Mouse (Mus musculus) embryonic facial prominence, embryonic 11.5 days (tissue): Measurements from ENCODE around the gene Spcs3. TPM values are rescaled to one million over a fixed set of nuclear protein-coding genes. Genes with fewer than 3 reads are reported as not detected.
"Not testable (repeated sequence)": the region's sequence is repeated elsewhere in the genome, so short reads cannot be mapped to it uniquely, and the experiment has no call there.

ENCODE experiments used
- ATAC-seq: fragments of 200-750 bp; cut with Nextera tagmentation; replicated peaks from 2 replicates; pipeline ENCODE4 v1.8.0; 2017; ENCODE audit warnings: low read depth; ENCODE audit not compliant: insufficient number of reproducible peaks, low FRiP score, low TSS enrichment
- DNase-seq: peaks from one replicate; pipeline ENCODE4 v3.0.0-alpha.2; 2015; ENCODE audit warnings: low spot score
- H3K27ac ChIP-seq: fragments of 300-500 bp; sonication (generic); replicated peaks from 2 replicates; pipeline ENCODE4 v1.5.1; 2014; ENCODE audit warnings: mild to moderate bottlenecking, low read depth, low read length, control low read depth
- H3K27me3 ChIP-seq: fragments of 300-500 bp; sonication (generic); 2 replicates; pipeline ENCODE4 v1.6.1; 2014; ENCODE audit warnings: mild to moderate bottlenecking, low read length, moderate library complexity, mixed read lengths; ENCODE audit not compliant: control insufficient read depth, insufficient read depth
- H3K36me3 ChIP-seq: fragments of 300-500 bp; sonication (generic); replicated peaks from 2 replicates; pipeline ENCODE4 v1.6.1; 2014; ENCODE audit warnings: low read depth, mild to moderate bottlenecking, low read length, moderate library complexity, mixed read lengths; ENCODE audit not compliant: control insufficient read depth, insufficient read depth
- H3K4me1 ChIP-seq: fragments of 300-500 bp; sonication (generic); 2 replicates; pipeline ENCODE4 v1.6.1; 2014; ENCODE audit warnings: low read length, mixed read lengths; ENCODE audit not compliant: control insufficient read depth, insufficient read depth
- H3K4me2 ChIP-seq: fragments of 300-500 bp; sonication (generic); 2 replicates; pipeline ENCODE4 v1.6.1; 2014; ENCODE audit warnings: low read depth, mild to moderate bottlenecking, control low read depth, low read length, moderate library complexity
- H3K4me3 ChIP-seq: fragments of 300-500 bp; sonication (generic); 2 replicates; pipeline ENCODE4 v1.5.1; 2014; ENCODE audit warnings: low read depth, low read length, control low read depth
- H3K9ac ChIP-seq: fragments of 300-500 bp; sonication (generic); replicated peaks from 2 replicates; pipeline ENCODE4 v1.6.1; 2014; ENCODE audit warnings: mild to moderate bottlenecking, control low read depth, low read length
- H3K9me3 ChIP-seq: fragments of 300-500 bp; sonication (generic); replicated peaks from 2 replicates; pipeline ENCODE4 v1.6.1; 2016; ENCODE audit warnings: mild to moderate bottlenecking, low read length, inconsistent platforms, mixed read lengths; ENCODE audit not compliant: control insufficient read depth
- WGBS: fragments of 180-500 bp; shearing (Covaris S2); extraction: QIAGEN DNeasy Blood & Tissue Kit; methylation state at CpG from one replicate; pipeline ENCODE4 v1.1.7; 2014; 5-methylcytosine and 5-hydroxymethylcytosine counted together
- polyA plus RNA-seq: library from polyadenylated mRNA; unstranded; fragments of >200 nt; fragmentation: Nextera tagmentation; extraction: Ambion mirVana; gene quantifications from 2 replicates; pipeline ENCODE4 v1.2.1, GENCODE M21; 2014

Gene Spcs3
- polyA plus RNA-seq, 1 experiment from 2014 or later, result 111 TPM

GRCm38 (mm10) chr8:54520516-54520915 lies 9.3 kb downstream of the Spcs3 start:
- H3K9ac ChIP-seq, result no peak overlapping the region
- 71% methylated on average over 4 of the region's 4 CpGs for WGBS
- no peak for DNase-seq

GRCm38 (mm10) chr8:54518756-54519460 lies 10.9 kb downstream of the Spcs3 start:
- DNase-seq (no peak), ATAC-seq (no peak)
- Histone ChIP-seq H3K9me3 (no peaks in the 10 kb centered on the region), H3K4me3 (no peak overlapping the region), H3K4me2 (no peak overlapping the region), H3K27me3 (no peaks in the 10 kb centered on the region), H3K4me1 (no peaks in the 10 kb centered on the region), H3K27ac (no peak overlapping the region), H3K36me3 (no peaks in the 10 kb centered on the region; the same call in 1 of the 2 replicates), H3K9ac (no peak overlapping the region)
- 74% methylated on average over 10 of the region's 10 CpGs for WGBS

More at GRCm38 (mm10) chr8:54520516-54520915, 9.3 kb downstream of the Spcs3 start:
- no peaks in the 10 kb centered on the region for H3K27me3 ChIP-seq
- no peak overlapping the region for H3K4me3 ChIP-seq
- ATAC-seq, result no peak
- H3K4me2 ChIP-seq, result no peak overlapping the region
- H3K9me3 ChIP-seq, result no peaks in the 10 kb centered on the region
- no peak overlapping the region for H3K27ac ChIP-seq
- H3K36me3 ChIP-seq, result no peaks in the 10 kb centered on the region; the same call in 1 of the 2 replicates
- H3K4me1 ChIP-seq, result no peaks in the 10 kb centered on the region

DNA sequence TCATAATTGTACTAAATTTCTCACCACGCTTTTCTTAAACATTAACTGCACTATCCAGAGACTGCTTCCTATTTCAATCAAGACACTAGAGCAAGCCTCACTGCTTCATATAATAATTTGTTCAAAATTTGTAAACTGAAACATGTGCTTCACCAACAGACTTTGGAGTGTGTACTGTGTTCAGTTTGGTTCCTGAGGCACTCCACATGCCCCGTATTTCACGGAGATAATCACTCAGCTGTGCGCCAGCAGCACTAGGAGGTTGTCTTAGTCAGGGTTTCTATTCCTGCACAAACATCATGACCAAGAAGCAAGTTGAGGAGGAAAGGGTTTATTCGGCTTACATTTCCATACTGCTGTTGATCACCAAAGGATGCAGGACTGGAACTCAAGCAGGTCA lies 17.6 kb downstream of the Spcs3 start:
- H3K4me1 ChIP-seq, H3K9me3 ChIP-seq, H3K27ac ChIP-seq, ATAC-seq, H3K4me3 ChIP-seq, H3K27me3 ChIP-seq, H3K36me3 ChIP-seq, DNase-seq, H3K9ac ChIP-seq, H3K4me2 ChIP-seq: not testable (repeated sequence)
- WGBS, result 89% methylated on average over 5 of the region's 5 CpGs

- H3K9ac ChIP-seq, result no peak overlapping the region
- no peaks in the 10 kb centered on the region for H3K9me3 ChIP-seq
- no peaks in the 10 kb centered on the region for H3K36me3 ChIP-seq
- H3K27ac ChIP-seq, result no peak overlapping the region
- no peak overlapping the region for H3K4me3 ChIP-seq
- ATAC-seq (no peak), DNase-seq (no peak)
- no peaks in the 10 kb centered on the region for H3K4me1 ChIP-seq
- no peak overlapping the region for H3K4me2 ChIP-seq
- WGBS, result 89% methylated on average over 3 of the region's 3 CpGs
- no peaks in the 10 kb centered on the region for H3K27me3 ChIP-seq
These were observed 18.0 kb downstream of the Spcs3 start for GRCm38 (mm10) chr8:54511791-54512190.

DNA sequence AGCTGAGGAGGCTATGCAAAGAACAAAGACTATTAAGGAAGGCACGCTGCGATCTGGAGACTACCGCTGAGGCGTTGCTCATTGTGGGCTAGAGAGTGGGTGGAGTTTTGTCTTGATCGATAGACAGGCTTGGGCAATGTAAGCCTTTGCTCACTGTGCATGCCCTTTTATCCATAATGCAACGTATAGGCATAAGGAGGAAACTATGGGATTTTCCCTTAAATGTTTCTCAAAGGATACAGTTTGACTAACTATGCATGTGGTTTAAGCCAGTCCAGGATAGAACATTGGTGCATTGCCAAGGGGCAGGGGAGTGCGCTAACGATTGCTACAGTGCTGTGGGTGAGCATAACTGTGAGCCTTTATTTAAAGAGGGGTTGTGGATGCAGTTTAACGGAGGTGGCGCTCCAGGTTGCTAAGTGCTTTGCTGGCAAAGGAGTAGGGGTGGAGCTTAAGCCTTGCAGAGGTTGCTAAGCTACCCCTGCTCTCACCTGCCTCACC lies 20.5 kb downstream of the Spcs3 start:
- Histone ChIP-seq H3K9ac (no peak overlapping the region; the same call in 1 of the 2 replicates), H3K27me3 (no peaks in the 10 kb centered on the region), H3K4me1 (no peaks in the 10 kb centered on the region), H3K4me3 (peak overlapping the region; percentile 12; the same call in 1 of the 2 replicates), H3K9me3 (no peaks in the 10 kb centered on the region), H3K36me3 (no peaks in the 10 kb centered on the region), H3K27ac (no peak overlapping the region), H3K4me2 (peak overlapping the region; percentile 10)
- WGBS, result 4% methylated on average over 10 of the region's 10 CpGs
- DNase-seq, result peak; percentile 46
- ATAC-seq, result peak; percentile 68

DNA sequence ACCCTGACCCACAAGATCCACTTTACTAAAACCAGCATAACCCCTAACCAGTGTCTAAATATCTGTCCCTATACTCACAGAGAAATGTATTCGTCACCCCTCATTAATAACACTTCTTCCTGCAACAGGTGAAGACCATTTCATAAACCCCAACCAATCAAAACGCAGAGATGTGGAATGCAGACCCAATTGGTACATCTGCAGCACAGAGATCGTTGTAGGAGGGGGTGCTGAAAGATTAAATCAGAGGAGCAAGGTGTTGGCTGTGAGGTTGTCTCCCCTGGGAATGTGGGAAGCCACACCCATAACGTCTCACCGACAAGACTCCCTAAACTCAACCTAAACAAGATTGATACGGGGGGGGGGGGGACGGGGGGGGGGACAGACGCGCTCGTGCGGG lies 21.0 kb downstream of the Spcs3 start:
- Histone ChIP-seq H3K36me3 (no peaks in the 10 kb centered on the region), H3K4me3 (peak overlapping the region; percentile 12; the same call in 1 of the 2 replicates), H3K27ac (no peak overlapping the region), H3K27me3 (no peaks in the 10 kb centered on the region), H3K9ac (no peak overlapping the region), H3K4me2 (peak overlapping the region; percentile 10), H3K4me1 (no peaks in the 10 kb centered on the region), H3K9me3 (no peaks in the 10 kb centered on the region)
- DNase-seq, result no peak
- WGBS, result 7% methylated on average over 9 of the region's 11 CpGs
- ATAC-seq, result 0 out of 2 replicates have a peak, but pooled peaks have one; percentile 27

- ATAC-seq (no peak), DNase-seq (no peak)
- no peaks in the 10 kb centered on the region for H3K9me3 ChIP-seq
- H3K27me3 ChIP-seq, result no peaks in the 10 kb centered on the region
- H3K4me1 ChIP-seq, result no peaks in the 10 kb centered on the region
- no peak overlapping the region for H3K9ac ChIP-seq
- WGBS, result 28% methylated on average over 1 of the region's 1 CpGs
- H3K4me2 ChIP-seq, result no peak overlapping the region
- no peak overlapping the region for H3K4me3 ChIP-seq
- no peaks in the 10 kb centered on the region for H3K36me3 ChIP-seq
- H3K27ac ChIP-seq, result no peak overlapping the region
These were observed 21.7 kb downstream of the Spcs3 start for GRCm38 (mm10) chr8:54508096-54508456.

DNA sequence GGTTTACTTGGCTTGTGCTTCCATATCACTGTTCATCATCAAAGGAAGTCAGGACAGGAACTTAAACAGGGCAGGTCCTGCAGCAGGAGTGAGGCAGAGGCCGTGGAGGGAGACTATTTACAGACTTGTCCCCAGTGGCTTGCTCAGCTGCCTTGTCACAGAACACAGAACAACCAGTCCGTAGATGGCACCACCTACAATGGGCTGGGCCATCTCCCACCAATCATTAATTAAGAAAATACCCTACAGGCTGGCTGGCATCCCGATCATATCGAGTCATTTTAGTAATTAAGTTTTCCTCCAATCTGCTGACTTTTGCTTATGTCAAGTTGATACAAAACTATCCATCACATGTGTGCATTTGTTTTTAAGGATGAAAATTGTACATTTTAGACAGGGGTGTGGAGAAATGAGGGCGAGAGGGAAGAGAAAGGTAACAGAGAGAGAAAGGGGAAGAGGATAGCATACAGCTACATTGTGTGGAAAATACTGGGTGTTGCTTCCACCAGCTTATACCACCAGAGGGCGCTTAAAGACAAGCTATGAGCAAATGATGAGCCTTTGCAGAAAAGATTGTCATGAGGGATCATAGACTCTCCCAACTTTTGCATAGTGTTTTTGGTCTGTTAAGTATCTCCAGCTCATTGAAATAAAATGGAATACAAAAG lies 22.2 kb downstream of the Spcs3 start:
- Histone ChIP-seq H3K4me2 (no peak overlapping the region), H3K36me3 (no peaks in the 10 kb centered on the region), H3K9me3 (no peaks in the 10 kb centered on the region), H3K27ac (no peak overlapping the region), H3K4me3 (no peak overlapping the region), H3K4me1 (no peaks in the 10 kb centered on the region), H3K9ac (no peak overlapping the region), H3K27me3 (no peaks in the 10 kb centered on the region)
- 29% methylated on average over 6 of the region's 6 CpGs for WGBS
- peak; percentile 90 for DNase-seq
- 0 out of 2 replicates have a peak, but pooled peaks have one; percentile 36 for ATAC-seq
